In the genomic region with DNA sequence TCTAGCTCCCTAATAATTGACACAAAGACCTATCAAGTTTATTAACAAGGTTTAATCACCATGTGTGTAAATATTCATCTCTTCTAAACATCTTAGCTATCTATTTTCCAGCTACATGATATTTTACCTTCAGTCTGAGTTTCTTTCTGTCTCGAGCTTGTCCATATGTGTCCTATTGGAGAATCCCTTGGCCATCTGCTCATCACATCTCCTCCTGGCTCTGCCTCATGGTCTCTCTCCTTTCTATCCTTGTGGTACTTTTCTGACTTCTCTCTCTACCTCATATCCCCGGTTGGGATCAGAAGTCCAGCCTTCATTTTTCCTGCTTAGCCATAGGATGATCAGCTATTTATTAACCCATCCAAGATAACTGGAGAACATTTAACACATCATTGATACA, we compare ENCODE assay signal across 25 mouse cellular contexts.
"Had no signal": no experiment of that assay in that cellular context is flagged by ENCODE, and none has a peak within 500 bp of the region (broad histone marks: within the 10 kb centered on the region; RNA-seq: fewer than 3 reads in every experiment).

No protein-coding gene starts in this region.

- H3K27ac ChIP-seq: gastrocnemius, adult 2 months; heart, embryonic 10.5 days; hindbrain, embryonic 10.5 days; hindbrain, embryonic 12.5 days; hindbrain, embryonic 15.5 days; hindbrain, postnatal 0 days; kidney, embryonic 15.5 days; kidney, postnatal 0 days; limb, embryonic 13.5 days; limb, embryonic 15.5 days; liver, embryonic 12.5 days; liver, embryonic 14.5 days had no signal

- DNase-seq: gastrocnemius, adult 2 months; gastrocnemius, postnatal 10 days; gastrocnemius, postnatal 25 days; heart, adult 18-20 months; heart, postnatal 10 days; heart, postnatal 4 days; kidney, adult 11 months; kidney, adult 2 months; kidney, adult 9 months; kidney, postnatal 14 days; kidney, postnatal 36 days; left cerebral cortex, postnatal 4 days; lung, adult 18-20 months had no signal

- H3K4me3 ChIP-seq: gastrocnemius, adult 2 months; heart, embryonic 10.5 days; heart, embryonic 12.5 days; hindbrain, embryonic 10.5 days; hindbrain, embryonic 12.5 days; hindbrain, embryonic 15.5 days; kidney, embryonic 15.5 days; limb, embryonic 13.5 days; limb, embryonic 15.5 days; liver, embryonic 12.5 days had no signal
